Mouse (Mus musculus) cortical plate, adult 2 months (tissue): Measurements from ENCODE around the gene Kcnb1. TPM values are rescaled to one million over a fixed set of nuclear protein-coding genes. Genes with fewer than 3 reads are reported as not detected.

Source experiments
- H3K27ac ChIP-seq: fragments of 200-500 bp; 2 replicates; pipeline ENCODE4 v1.5.1; 2012; ENCODE audit warnings: low read length, control low read depth, inconsistent platforms; ENCODE audit not compliant: insufficient read depth
- H3K4me1 ChIP-seq: fragments of 200-500 bp; 2 replicates; pipeline ENCODE4 v1.6.1; 2011; ENCODE audit warnings: low read length; ENCODE audit not compliant: control insufficient read depth, insufficient read depth
- H3K4me3 ChIP-seq: fragments of 200-500 bp; 2 replicates; pipeline ENCODE4 v1.5.1; 2011; ENCODE audit warnings: mild to moderate bottlenecking, low read length, control low read depth; ENCODE audit not compliant: insufficient read depth
- CTCF ChIP-seq: fragments of 200-500 bp; IDR thresholded peaks from 2 replicates; pipeline ENCODE4 v1.5.1; 2011; ENCODE audit warnings: mild to moderate bottlenecking, control low read depth, low read length; ENCODE audit not compliant: insufficient read depth; ENCODE audit errors: extremely low read depth
- POLR2A ChIP-seq: fragments of 200-500 bp; IDR thresholded peaks from 2 replicates; pipeline ENCODE4 v1.6.1; 2011; ENCODE audit warnings: mild to moderate bottlenecking, low read length, control low read depth; ENCODE audit not compliant: insufficient read depth; ENCODE audit errors: extremely low read depth
- polyA plus RNA-seq: library from polyadenylated mRNA; depleted of rRNA; stranded (reverse); fragments of >200 nt; gene quantifications from 2 replicates; pipeline ENCODE4 v1.2.3, GENCODE M21; 2012

The Kcnb1 gene
- polyA plus RNA-seq, 1 experiment = 68.7 TPM

- no peak for TF ChIP-seq CTCF
- no peak for TF ChIP-seq POLR2A
- H3K4me3 ChIP-seq = no peak overlapping the region
- H3K4me1 ChIP-seq = peaks cover 27% of the 10 kb centered on the region
- peak overlapping the region; percentile 26 for H3K27ac ChIP-seq
These were observed 51.3 kb downstream of the Kcnb1 start for GRCm38 (mm10) chr2:167138611-167139010.

- no peak for TF ChIP-seq CTCF
- TF ChIP-seq POLR2A = peak; percentile 18; the same call in 1 of the 2 replicates
- H3K4me1 ChIP-seq = peaks cover 24% of the 10 kb centered on the region
- H3K27ac ChIP-seq = peak overlapping the region; percentile 76
- no peak overlapping the region for H3K4me3 ChIP-seq
These were observed 53.0 kb downstream of the Kcnb1 start for GRCm38 (mm10) chr2:167136909-167137308.

- 0 out of 2 replicates have a peak overlapping the region, but pooled peaks have one; percentile 8 for H3K27ac ChIP-seq
- TF ChIP-seq CTCF (no peak), POLR2A (no peak)
- no peak overlapping the region for H3K4me3 ChIP-seq
- H3K4me1 ChIP-seq = peaks cover 20% of the 10 kb centered on the region
These were observed 57.9 kb downstream of the Kcnb1 start for GRCm38 (mm10) chr2:167132041-167132440.

- peak overlapping the region; percentile 88 for H3K27ac ChIP-seq
- no peak for TF ChIP-seq POLR2A
- TF ChIP-seq CTCF = no peak
- H3K4me3 ChIP-seq = no peak overlapping the region
- peaks cover 11% of the 10 kb centered on the region for H3K4me1 ChIP-seq
These were observed 59.7 kb downstream of the Kcnb1 start for GRCm38 (mm10) chr2:167130050-167130770.

GRCm38 (mm10) chr2:167129608-167129955, 60.4 kb downstream of the Kcnb1 start:
- H3K4me3 ChIP-seq = no peak overlapping the region
- H3K27ac ChIP-seq = peak overlapping the region; percentile 88
- TF ChIP-seq POLR2A (no peak), CTCF (no peak)

GRCm38 (mm10) chr2:167128699-167129607, 61.0 kb downstream of the Kcnb1 start:
- peaks cover 11% of the 10 kb centered on the region for H3K4me1 ChIP-seq
- TF ChIP-seq POLR2A (no peak), CTCF (no peak)
- H3K27ac ChIP-seq = peak overlapping the region; percentile 88
- no peak overlapping the region for H3K4me3 ChIP-seq

More at GRCm38 (mm10) chr2:167129608-167129955, 60.4 kb downstream of the Kcnb1 start:
- H3K4me1 ChIP-seq = peaks cover 11% of the 10 kb centered on the region

GRCm38 (mm10) chr2:167127404-167127803, 62.6 kb downstream of the Kcnb1 start:
- TF ChIP-seq CTCF (no peak), POLR2A (no peak)
- Histone ChIP-seq H3K27ac (no peak overlapping the region), H3K4me1 (peaks cover 13% of the 10 kb centered on the region), H3K4me3 (no peak overlapping the region)

GRCm38 (mm10) chr2:167125781-167126180, 64.2 kb downstream of the Kcnb1 start:
- TF ChIP-seq CTCF = no peak
- no peak for TF ChIP-seq POLR2A
- Histone ChIP-seq H3K4me3 (no peak overlapping the region), H3K27ac (0 out of 2 replicates have a peak overlapping the region, but pooled peaks have one; percentile 7), H3K4me1 (peaks cover 17% of the 10 kb centered on the region)

- Histone ChIP-seq H3K27ac (peak overlapping the region; percentile 30; the same call in 1 of the 2 replicates), H3K4me1 (peaks cover 10% of the 10 kb centered on the region)
- TF ChIP-seq CTCF (no peak), POLR2A (no peak)
These were observed 66.0 kb downstream of the Kcnb1 start for GRCm38 (mm10) chr2:167123936-167124335.

More at GRCm38 (mm10) chr2:167123936-167124335, 66.0 kb downstream of the Kcnb1 start:
- H3K4me3 ChIP-seq = no peak overlapping the region
